Mouse (Mus musculus): ENCODE measurements around the gene Scd3.

DNA sequence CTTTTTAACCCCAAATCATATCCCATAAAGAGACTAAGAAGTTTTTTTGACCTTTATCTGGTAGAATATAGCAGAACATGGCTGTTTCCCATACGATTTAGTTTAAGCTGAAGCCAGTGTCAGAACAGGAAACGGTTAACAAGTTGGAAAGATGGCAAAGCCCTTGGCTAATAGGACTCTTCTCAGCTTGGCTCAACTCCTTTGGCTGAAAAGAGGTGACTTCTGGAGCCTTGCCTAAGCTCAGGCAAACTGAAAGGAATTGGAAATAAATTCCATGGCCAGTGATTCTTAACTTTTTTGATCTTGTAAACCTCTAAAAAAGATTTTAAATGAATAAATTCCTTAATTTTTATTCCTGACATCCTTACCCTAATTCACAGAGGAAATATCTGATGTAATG lies 26.7 kb downstream of the Scd3 start:
- no peak for TF ChIP-seq CTCF (IDR thresholded peaks at IDR 0.05; ENCODE audit: low read depth)
- no peak for TF ChIP-seq EP300 (IDR thresholded peaks at IDR 0.05; ENCODE audit: low read depth)

All from heart, postnatal 0 days (tissue).